Mouse (Mus musculus) embryonic stem cell, embryonic (primary cell): ENCODE results near the gene Homer3.

ENCODE experiments used
- CTCF ChIA-PET, 4 experiments: fragments of 300-600 bp in 2 of 4; fragments of 350-600 bp in 2 of 4; sonication (Branson Sonifier 250); formaldehyde crosslinking; loops; one replicate each; lab custom pipeline; 2022; ENCODE audit warnings: inconsistent platforms in 2 of 4; lab: Charles Lee
- POLR2A ChIA-PET, 4 experiments: fragments of 300-600 bp in 2 of 4; fragments of 350-600 bp in 2 of 4; sonication (Branson Sonifier 250); formaldehyde crosslinking; loops; one replicate each; lab custom pipeline; 2022; ENCODE audit warnings: antibody characterized with exemption in 4 of 4, inconsistent platforms in 1 of 4; lab: Charles Lee

The Homer3 gene

DNA sequence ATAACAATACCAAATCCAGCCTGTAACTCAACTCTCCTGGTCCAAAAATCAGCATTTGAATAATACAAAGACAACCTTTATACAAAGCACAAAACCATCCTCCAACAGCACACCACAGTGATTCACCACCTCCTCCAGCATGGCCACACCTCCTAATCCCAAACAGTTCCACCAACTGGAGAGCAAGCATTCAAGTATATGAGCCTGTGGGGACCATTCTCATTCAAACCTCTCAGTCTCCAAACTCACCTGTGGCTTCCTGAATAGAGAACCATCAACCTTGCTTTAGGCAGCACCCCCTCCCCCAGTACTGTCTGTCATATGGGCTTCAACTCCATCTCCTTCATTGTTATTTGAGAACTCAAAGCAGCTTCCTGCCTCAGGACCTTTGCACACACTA, 8.3 kb upstream of the Homer3 start:
- ChIA-PET CTCF (interaction anchor here in 3 of 4 experiments (0.6 to 1.7 kb wide), 5 partner anchors 8 to 373 kb away, joined by 3 to 9 read pairs (median 4); partner anchors contain the start of gene Homer3 (in 1 of the 3)), POLR2A (interaction anchor here in 3 of 4 experiments (0.6 to 7.0 kb wide), 25 partner anchors 7 to 427 kb away, joined by 3 to 88 read pairs (median 4); partner anchors contain the start of genes Homer3 (in 3 of the 3), Jund (in 1 of the 3), Klhl26 (in 1 of the 3) and Slc25a42 (in 1 of the 3))

DNA sequence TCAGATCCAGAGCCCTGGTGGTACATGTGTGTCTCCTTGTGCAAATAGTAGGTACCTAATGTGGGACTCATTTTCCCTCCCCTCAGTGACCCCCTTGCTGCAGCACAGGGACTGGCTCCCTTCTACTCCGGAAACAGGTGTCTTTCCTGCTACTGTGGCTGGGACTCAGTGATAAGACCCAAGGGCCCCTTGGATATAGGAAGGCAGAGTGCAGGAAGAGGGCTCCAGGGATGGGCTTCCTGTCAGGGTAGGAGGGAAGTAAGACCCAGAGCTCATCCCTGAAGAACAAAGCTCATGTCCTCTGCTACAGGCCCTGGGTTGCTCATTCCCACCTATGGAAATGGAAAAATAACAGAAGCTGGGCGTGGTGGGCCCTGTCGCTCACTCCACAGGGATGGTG, 6.2 kb upstream of the Homer3 start:
- ChIA-PET CTCF (interaction anchor here in 1 of 4 experiments (0.6 kb wide), 1 partner anchor 575 kb away, joined by 4 read pairs; no protein-coding TSS in a partner anchor), POLR2A (interaction anchor here in 2 of 4 experiments (0.6 to 14.3 kb wide), 7 partner anchors 7 to 64 kb away, joined by 3 to 118 read pairs (median 3); partner anchors contain the start of gene Slc25a42 (in 1 of the 2))

DNA sequence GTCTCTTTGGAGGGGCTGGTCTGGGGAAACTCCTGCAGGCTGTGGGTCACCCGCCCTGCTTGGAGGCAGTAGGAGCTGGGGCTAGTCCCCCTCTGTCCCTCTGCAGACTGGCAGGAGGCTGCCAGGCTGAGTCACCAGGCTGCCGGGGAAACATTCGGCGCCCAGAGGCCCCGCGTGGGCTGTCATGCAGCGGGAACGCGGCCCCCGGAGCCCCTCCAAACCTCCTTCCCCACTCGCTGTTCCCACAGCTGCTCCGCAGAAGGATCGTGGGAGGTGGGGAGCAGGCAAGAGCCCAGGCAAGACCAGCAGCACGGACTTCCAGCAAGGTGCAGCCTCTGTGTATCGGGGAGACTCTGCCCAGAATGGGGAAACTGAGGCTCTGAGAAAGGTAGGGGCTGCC, 4.5 kb upstream of the Homer3 start:
- POLR2A ChIA-PET, result interaction anchor here in 2 of 4 experiments (0.5 to 14.3 kb wide), 11 partner anchors 9 to 261 kb away, joined by 3 to 118 read pairs (median 4); partner anchors contain the start of gene Ell (in 1 of the 2)
- CTCF ChIA-PET, result interaction anchor here in 2 of 4 experiments (0.7 to 1.1 kb wide), 4 partner anchors 9 to 33 kb away, joined by 3 to 6 read pairs (median 3); no protein-coding TSS in a partner anchor

DNA sequence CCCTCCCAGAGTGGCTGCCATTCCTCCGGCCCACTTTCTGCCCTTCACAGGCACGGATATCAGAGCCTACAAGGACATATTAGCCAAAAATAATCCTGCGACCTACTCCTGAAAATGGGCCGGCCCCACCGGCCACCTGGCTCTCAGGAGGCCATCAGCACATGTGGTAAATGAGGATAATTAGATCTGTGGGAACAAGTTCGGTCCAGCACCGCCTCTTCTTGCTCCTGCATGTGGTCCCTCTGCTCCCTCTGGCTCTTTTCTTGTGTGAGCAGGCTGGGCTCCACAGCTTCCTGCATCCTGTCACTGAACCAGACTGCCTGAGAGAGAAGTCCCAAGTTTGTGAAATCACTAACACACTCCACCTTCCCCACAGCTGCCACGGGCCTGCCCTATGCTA, 3.4 kb upstream of the Homer3 start:
- ChIA-PET CTCF (interaction anchor here in 2 of 4 experiments (1.0 to 1.5 kb wide), 2 partner anchors 9 to 10 kb away, joined by 3 to 5 read pairs; no protein-coding TSS in a partner anchor), POLR2A (interaction anchor here in 2 of 4 experiments (0.9 to 14.3 kb wide), 10 partner anchors 8 to 52 kb away, joined by 3 to 118 read pairs (median 4); no protein-coding TSS in a partner anchor)

DNA sequence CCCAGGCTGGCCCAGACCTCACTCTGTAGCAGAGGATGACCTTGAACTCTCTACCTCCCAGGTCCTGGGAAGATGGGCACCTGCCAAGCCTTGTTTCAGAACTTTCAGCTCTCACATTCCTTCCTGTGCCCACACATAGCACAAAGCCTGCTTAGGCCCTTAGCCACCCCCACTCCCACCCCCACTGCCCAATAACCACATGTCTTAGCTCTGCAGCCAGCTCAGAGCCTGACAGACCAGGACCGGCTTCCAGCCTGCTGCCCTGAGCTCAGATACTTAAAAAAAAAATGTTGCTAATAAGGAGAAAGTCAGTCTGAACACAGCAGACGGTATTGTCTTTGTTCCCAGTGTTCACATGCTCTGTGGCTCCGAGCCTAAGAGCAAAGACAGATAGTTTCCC, 1.6 kb upstream of the Homer3 start:
- POLR2A ChIA-PET, result interaction anchor here in 3 of 4 experiments (0.5 to 14.3 kb wide), 14 partner anchors 8 to 1219 kb away, joined by 3 to 118 read pairs (median 3); partner anchors contain the start of genes Ell (in 1 of the 3) and Slc25a42 (in 1 of the 3)
- CTCF ChIA-PET, result interaction anchor here in 3 of 4 experiments (0.6 to 3.0 kb wide), 5 partner anchors 11 to 396 kb away, joined by 3 to 12 read pairs (median 4); no protein-coding TSS in a partner anchor

DNA sequence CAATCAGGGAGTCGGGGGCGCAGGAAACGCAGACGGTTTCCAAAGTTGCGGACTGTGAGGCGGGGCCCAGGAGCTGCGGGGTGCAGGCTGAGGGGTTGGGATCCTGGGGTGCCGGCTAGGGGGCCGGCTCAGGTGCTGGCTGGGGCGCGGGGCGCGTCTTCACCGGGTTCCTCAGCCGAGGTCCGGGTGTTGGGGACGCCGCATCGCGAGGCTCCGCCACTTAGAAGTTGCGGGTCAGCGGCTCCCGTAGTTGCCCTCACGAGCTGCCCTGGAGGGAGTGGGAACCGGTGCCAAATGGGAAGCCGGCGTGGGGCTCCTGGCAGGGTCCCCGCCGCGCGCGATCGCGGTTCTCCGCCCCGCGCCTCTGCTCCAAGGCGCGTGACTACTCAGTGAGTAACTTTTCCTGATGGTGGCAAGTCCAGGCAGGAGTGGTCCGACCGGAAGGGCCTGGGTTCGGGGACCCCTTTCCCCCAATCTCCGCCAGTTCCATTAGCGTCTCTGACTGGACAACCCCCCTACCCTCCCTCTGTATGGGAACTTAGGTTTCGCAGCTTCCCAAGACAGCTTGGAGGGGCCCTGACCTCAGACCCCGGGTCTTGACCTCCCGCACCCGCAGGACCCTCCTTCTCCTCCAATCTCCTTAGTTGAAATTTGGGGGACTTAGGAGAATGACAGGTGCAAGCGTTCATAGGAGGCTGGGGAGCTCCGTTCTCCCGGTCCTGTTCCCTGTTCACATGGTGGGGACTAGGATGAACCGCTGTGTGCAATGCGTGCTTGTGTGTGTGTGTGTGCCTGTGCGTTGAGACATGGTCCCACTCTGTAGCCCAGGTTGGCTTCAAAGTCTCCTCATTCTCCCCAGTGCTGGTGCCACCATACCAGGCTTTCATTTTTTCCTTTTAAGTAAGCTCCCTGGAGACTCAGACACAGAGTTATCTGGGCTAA, 780 bp downstream of the Homer3 start:
- ChIA-PET CTCF (interaction anchor here (0.6 to 3.0 kb wide), 39 partner anchors 9 to 1451 kb away, joined by 3 to 15 read pairs (median 4); partner anchors contain the start of genes Slc25a42 (in 2 of the 4), Cers1 (in 1 of the 4), Comp (in 1 of the 4) and Cope (in 1 of the 4)), POLR2A (interaction anchor here (0.6 to 14.3 kb wide), 47 partner anchors 10 to 619 kb away, joined by 3 to 118 read pairs (median 4); partner anchors contain the start of genes Slc25a42 (in 2 of the 4), Upf1 (in 2 of the 4), Rex1bd (in 1 of the 4) and Tm6sf2 (in 1 of the 4))

DNA sequence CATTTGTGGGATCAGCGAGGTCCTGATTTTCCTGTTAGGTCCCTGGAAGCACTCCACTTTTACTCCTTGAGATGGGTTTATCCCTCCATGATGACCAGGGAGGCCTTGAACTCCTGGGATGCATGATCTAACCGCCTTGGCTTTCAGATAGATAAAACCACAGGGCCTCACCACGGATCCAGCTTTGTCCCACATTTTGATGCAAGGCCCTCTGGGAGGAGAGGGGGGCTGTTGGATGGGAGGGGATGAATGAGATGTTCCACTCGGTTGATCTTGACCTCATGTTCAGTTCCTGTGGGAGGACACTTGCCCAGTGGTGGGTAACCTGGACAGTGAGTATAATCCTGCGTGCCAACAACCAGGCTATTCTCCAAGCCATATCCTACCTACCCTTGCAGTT, 1.8 kb downstream of the Homer3 start:
- CTCF ChIA-PET, result interaction anchor here in 1 of 4 experiments (0.6 to 2.3 kb wide), 4 partner anchors 13 to 47 kb away, joined by 3 to 15 read pairs (median 6); no protein-coding TSS in a partner anchor
- POLR2A ChIA-PET, result interaction anchor here in 3 of 4 experiments (0.6 to 14.3 kb wide), 10 partner anchors 9 to 182 kb away, joined by 3 to 118 read pairs (median 8); partner anchors contain the start of gene Slc25a42 (in 1 of the 3)

DNA sequence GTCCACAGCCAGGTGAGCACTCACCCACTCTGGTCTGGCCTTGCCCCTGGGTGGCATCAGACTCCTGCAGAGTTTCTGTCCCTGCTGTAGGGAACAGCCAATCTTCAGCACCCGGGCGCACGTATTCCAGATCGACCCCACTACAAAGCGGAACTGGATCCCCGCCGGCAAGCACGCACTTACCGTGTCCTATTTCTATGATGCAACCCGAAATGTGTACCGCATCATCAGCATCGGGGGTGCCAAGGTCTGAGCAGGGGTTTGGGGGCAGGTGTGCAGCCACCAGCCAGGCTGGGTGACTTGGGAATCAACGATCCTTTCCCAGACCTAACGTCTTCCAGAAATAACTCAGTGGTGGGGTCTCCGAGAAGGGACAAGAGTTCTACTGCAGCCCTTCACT, 2.7 kb downstream of the Homer3 start:
- POLR2A ChIA-PET, result interaction anchor here in 3 of 4 experiments (0.6 to 14.3 kb wide), 6 partner anchors 8 to 235 kb away, joined by 3 to 118 read pairs (median 5); no protein-coding TSS in a partner anchor
- CTCF ChIA-PET, result interaction anchor here in 2 of 4 experiments (1.1 to 1.4 kb wide), 3 partner anchors 16 to 32 kb away, joined by 3 to 4 read pairs (median 4); no protein-coding TSS in a partner anchor

DNA sequence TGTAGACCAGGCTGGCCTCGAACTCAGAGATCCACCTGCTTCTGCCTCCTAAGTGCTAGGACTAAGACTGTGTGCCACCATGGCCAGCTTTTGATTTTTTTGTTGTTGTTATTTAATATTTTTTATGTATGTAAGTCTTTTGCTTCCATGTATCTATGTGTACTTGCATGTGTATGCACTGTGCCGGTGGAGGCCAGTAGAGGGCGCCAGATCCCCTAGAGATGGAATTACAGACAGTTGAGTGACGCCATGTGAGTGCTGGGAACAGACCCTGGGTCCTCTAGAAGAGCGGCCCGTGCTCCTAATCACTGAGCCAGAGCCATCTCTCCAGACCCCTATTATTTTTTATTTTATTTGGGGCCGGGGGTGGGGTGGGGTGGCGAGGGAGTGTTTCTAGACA, 4.1 kb downstream of the Homer3 start:
- CTCF ChIA-PET, result interaction anchor here (0.5 to 1.4 kb wide), 10 partner anchors 17 to 462 kb away, joined by 3 to 4 read pairs (median 3); no protein-coding TSS in a partner anchor
- POLR2A ChIA-PET, result interaction anchor here in 3 of 4 experiments (0.5 to 14.3 kb wide), 10 partner anchors 8 to 224 kb away, joined by 3 to 118 read pairs (median 4); partner anchors contain the start of genes Cope (in 1 of the 3), Ddx49 (in 1 of the 3) and Uba52 (in 1 of the 3)

DNA sequence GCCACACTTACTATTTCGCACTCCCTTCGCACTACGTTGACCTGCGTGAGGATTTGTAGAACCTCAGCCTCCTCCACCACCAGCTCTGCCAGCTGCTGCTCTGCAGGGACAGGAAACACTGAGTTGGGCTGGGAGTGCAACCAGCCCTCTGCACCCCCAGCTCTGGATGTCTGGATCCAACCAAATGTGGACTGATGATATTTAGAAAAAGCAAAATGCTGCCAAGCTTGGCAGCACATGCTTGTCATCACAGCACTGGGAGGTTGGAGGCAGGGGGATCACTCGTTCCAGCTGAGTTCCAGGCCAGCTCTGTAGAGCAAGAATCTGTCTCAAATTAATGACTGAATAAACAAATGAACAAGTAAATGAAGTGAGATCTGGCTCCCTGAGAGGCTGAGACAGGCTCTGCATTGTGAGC, 11.4 kb downstream of the Homer3 start:
- CTCF ChIA-PET, result interaction anchor here in 3 of 4 experiments (0.6 to 1.5 kb wide), 7 partner anchors 16 to 50 kb away, joined by 3 to 7 read pairs (median 4); no protein-coding TSS in a partner anchor
- POLR2A ChIA-PET, result interaction anchor here (0.6 to 6.4 kb wide), 32 partner anchors 8 to 245 kb away, joined by 3 to 41 read pairs (median 5); partner anchors contain the start of genes Homer3 (in 3 of the 4), Cope (in 2 of the 4), Ddx49 (in 2 of the 4) and Tm6sf2 (in 2 of the 4)

DNA sequence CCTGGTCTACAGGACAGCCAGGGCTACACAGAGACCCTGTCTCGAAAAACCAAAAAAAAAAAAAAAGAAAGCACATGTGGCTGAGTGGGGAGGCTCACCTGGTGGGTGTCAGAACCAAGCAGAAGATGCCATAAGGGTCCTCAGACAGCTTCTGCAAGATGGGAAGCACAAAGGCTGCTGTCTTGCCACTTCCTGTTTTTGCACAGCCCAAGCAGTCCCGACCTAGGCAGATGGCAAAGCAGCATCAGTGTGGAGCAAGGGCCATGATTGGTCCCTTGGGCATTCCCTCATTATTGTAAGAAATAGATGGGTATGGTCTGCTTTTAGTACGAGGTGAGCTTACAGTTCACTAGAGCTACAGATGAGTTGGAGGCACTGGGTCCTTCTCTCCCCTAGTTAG, 18.3 kb downstream of the Homer3 start:
- ChIA-PET POLR2A (interaction anchor here in 2 of 4 experiments (0.8 to 1.7 kb wide), 4 partner anchors 9 to 88 kb away, joined by 3 to 7 read pairs (median 3); partner anchors contain the start of gene Slc25a42 (in 1 of the 2)), CTCF (interaction anchor here in 3 of 4 experiments (0.7 to 1.0 kb wide), 3 partner anchors 9 to 60 kb away, joined by 3 to 5 read pairs (median 3); no protein-coding TSS in a partner anchor)

DNA sequence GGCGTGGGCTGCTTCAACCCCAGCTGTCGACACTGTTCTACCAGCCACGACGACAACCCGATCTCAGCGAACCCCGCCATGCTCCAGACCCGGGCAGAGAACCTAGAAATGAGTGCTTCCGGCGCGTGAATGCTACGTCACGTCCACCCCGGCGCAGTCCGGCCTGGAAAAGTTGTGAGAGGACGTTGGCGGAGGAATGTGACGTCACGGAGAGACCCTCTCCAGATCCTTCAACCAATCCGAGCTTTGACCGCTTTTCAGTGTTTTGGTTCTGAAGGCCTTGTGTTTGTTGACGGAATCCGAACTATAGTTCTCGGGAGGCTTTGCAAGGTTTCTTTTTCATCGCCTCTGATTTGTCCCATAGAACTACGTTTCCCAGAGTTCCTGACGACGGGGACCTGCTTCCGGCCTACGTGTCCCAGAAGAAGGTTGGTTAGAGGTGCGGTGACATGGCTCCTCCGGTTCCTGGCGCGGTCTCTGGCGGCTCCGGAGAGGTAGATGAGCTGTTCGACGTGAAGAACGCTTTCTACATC, 19.8 kb downstream of the Homer3 start, which contains the start of the genes Ddx49 and Cope:
Gene Ddx49 (minus strand): TSS at position 132 of the 533 bp plus-strand sequence.
Gene Cope (plus strand): TSS at position 161 of the 533 bp plus-strand sequence.
- POLR2A ChIA-PET, result interaction anchor here (0.9 to 4.0 kb wide), 21 partner anchors 9 to 203 kb away, joined by 3 to 35 read pairs (median 4); partner anchors contain the start of genes Armc6 (in 1 of the 4), Gdf1 (in 1 of the 4), Homer3 (in 1 of the 4) and Sugp2 (in 1 of the 4)
- CTCF ChIA-PET, result interaction anchor here in 1 of 4 experiments (1.1 kb wide), 1 partner anchor 20 kb away, joined by 3 read pairs; the partner anchor contains the start of gene Homer3

DNA sequence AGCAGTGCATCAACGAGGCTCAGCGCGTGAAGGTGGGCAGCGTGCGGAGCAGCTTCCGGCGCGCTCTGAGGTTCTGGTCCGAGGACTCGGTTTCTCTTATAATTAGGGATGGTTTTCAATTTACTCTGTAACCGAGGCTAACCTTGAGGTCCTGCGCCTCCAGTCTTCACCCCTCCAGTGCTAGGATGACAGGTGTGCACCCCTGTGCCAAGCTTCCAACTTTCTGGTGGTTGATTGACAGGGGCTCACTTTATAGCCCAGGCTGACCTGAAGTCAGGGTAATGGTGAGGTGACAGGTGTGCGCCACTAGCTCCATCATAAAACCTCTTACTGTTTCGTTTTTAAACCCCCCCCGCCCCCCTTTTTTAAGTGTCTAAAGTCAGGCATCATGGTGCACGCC, 20.3 kb downstream of the Homer3 start:
- CTCF ChIA-PET, result interaction anchor here in 1 of 4 experiments (1.1 kb wide), 1 partner anchor 20 kb away, joined by 3 read pairs; the partner anchor contains the start of gene Homer3
- POLR2A ChIA-PET, result interaction anchor here (0.8 to 4.0 kb wide), 22 partner anchors 8 to 203 kb away, joined by 3 to 35 read pairs (median 4); partner anchors contain the start of genes Armc6 (in 1 of the 4), Gdf1 (in 1 of the 4), Homer3 (in 1 of the 4) and Sugp2 (in 1 of the 4)

DNA sequence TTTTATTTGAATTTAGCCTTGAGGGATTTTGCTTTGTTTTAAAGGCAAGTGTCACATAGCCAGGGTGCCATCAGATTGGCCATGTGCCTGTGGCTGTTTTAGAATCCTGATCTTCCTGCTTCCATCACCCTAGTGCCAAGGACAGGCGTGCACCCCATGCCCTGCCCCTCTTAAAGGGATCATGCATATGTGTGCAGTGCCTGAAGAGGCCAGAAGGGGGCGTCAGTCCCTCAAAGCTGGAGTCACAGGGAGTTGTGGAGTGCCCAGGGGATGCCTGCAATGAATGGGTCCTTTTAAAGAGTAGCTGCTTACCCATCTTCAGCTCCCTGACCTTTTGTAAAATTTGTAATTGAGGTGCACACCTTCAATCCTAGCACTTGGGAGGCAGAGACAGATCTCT, 26.7 kb downstream of the Homer3 start:
- POLR2A ChIA-PET, result interaction anchor here in 3 of 4 experiments (0.6 to 2.5 kb wide), 12 partner anchors 8 to 197 kb away, joined by 3 to 6 read pairs (median 4); partner anchors contain the start of genes Borcs8 (in 1 of the 3), Homer3 (in 1 of the 3), Mef2b (in 1 of the 3) and Rex1bd (in 1 of the 3)

DNA sequence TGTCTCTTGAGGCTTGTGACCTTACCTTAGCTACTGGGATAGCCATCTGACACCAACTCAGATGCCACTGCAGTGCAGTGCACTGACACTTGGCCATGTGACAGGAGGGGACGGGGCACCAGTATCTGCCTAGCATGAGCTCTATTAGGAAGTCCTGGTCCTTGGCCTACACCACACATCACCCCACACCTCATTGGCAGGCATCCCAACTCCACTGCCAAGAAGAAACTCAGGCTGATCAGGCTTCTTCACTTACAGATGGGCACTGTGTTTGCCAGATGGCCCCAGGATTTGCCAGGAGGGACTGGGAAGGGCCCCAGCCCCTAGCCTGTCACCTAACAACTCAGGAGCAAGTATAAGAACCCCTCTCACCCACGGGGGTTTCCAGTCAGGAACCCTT, 30.8 kb downstream of the Homer3 start:
- CTCF ChIA-PET, result interaction anchor here in 1 of 4 experiments (0.6 kb wide), 1 partner anchor 72 kb away, joined by 3 read pairs; no protein-coding TSS in a partner anchor
- POLR2A ChIA-PET, result interaction anchor here in 2 of 4 experiments (1.1 to 1.6 kb wide), 5 partner anchors 8 to 21 kb away, joined by 3 to 6 read pairs (median 3); partner anchors contain the start of gene Gdf1 (in 1 of the 2)

More for the DNA sequence above, 26.7 kb downstream of the Homer3 start:
- CTCF ChIA-PET, result interaction anchor here (0.7 to 2.3 kb wide), 17 partner anchors 9 to 280 kb away, joined by 3 to 10 read pairs (median 4); partner anchors contain the start of gene Homer3 (in 1 of the 4)
